Mouse (Mus musculus) neural tube, embryonic 15.5 days (tissue): ENCODE data around the gene Apob. TPM values are rescaled to one million over a fixed set of nuclear protein-coding genes. Genes with fewer than 3 reads are reported as not detected.
A peak's percentile ranks its signal among the peaks of the same experiment; 100 is the strongest.
"Not testable (repeated sequence)": the region's sequence is repeated elsewhere in the genome, so short reads cannot be mapped to it uniquely, and the experiment has no call there.

ENCODE experiments used
- ATAC-seq: fragments of 200-750 bp; cut with Nextera tagmentation; 2 replicates; pipeline ENCODE4 v1.8.0; 2017; ENCODE audit warnings: mild to moderate bottlenecking, moderate TSS enrichment, moderate library complexity; ENCODE audit not compliant: low FRiP score
- H3K27ac ChIP-seq: fragments of 300-500 bp; sonication (generic); replicated peaks from 2 replicates; pipeline ENCODE4 v1.5.1; 2015; ENCODE audit warnings: mild to moderate bottlenecking, inconsistent platforms
- H3K27me3 ChIP-seq: fragments of 300-500 bp; sonication (generic); replicated peaks from 2 replicates; pipeline ENCODE4 v1.6.1; 2015; ENCODE audit warnings: inconsistent platforms
- H3K36me3 ChIP-seq: fragments of 300-500 bp; sonication (generic); 2 replicates; pipeline ENCODE4 v1.6.1; 2015; ENCODE audit warnings: inconsistent platforms
- H3K4me1 ChIP-seq: fragments of 300-500 bp; sonication (generic); 2 replicates; pipeline ENCODE4 v1.6.1; 2015; ENCODE audit warnings: inconsistent platforms
- H3K4me2 ChIP-seq: fragments of 300-500 bp; sonication (generic); 2 replicates; pipeline ENCODE4 v1.6.1; 2015; ENCODE audit warnings: inconsistent platforms, mild to moderate bottlenecking, moderate library complexity
- H3K4me3 ChIP-seq: fragments of 300-500 bp; sonication (generic); replicated peaks from 2 replicates; pipeline ENCODE4 v1.5.1; 2015; ENCODE audit warnings: mild to moderate bottlenecking, inconsistent platforms
- H3K9ac ChIP-seq: fragments of 300-500 bp; sonication (generic); replicated peaks from 2 replicates; pipeline ENCODE4 v1.6.1; 2015; ENCODE audit warnings: mild to moderate bottlenecking, inconsistent platforms
- H3K9me3 ChIP-seq: fragments of 300-500 bp; sonication (generic); replicated peaks from 2 replicates; pipeline ENCODE4 v1.6.1; 2016; ENCODE audit warnings: inconsistent platforms
- WGBS: fragments of 180-500 bp; shearing (Covaris S2); methylation state at CpG from one replicate; pipeline ENCODE4 v1.1.7; 2015; ENCODE audit warnings: mixed read lengths; 5-methylcytosine and 5-hydroxymethylcytosine counted together
- polyA plus RNA-seq: library from polyadenylated mRNA; unstranded; fragments of >200 nt; fragmentation: Nextera tagmentation; extraction: Ambion mirVana; gene quantifications from 2 replicates; pipeline ENCODE4 v1.2.1, GENCODE M21; 2015

The Apob gene
- polyA plus RNA-seq, 1 experiment from 2014 or later = 0.05 TPM

- Histone ChIP-seq H3K9me3 (no peaks in the 10 kb centered on the region), H3K27me3 (peaks cover 4% of the 10 kb centered on the region; the same call in 1 of the 2 replicates), H3K4me1 (peaks cover 5% of the 10 kb centered on the region; the same call in 1 of the 2 replicates), H3K4me2 (0 out of 2 replicates have a peak overlapping the region, but pooled peaks have one; percentile 19), H3K4me3 (no peak overlapping the region), H3K36me3 (no peaks in the 10 kb centered on the region), H3K9ac (no peak overlapping the region), H3K27ac (no peak overlapping the region)
- WGBS = 55% methylated on average over 13 of the region's 13 CpGs
- peak; percentile 78 for ATAC-seq
These were observed 889 bp downstream of the Apob start for GRCm38 (mm10) chr12:7978190-7978884.

GRCm38 (mm10) chr12:7984411-7984810 is 7.0 kb downstream of the Apob start:
- H3K27ac ChIP-seq = no peak overlapping the region
- H3K4me3 ChIP-seq = no peak overlapping the region
- ATAC-seq = no peak
- no peaks in the 10 kb centered on the region for H3K9me3 ChIP-seq
- WGBS = 92% methylated on average over 1 of the region's 1 CpGs
- no peak overlapping the region for H3K4me2 ChIP-seq
- peaks cover 4% of the 10 kb centered on the region; the same call in 1 of the 2 replicates for H3K27me3 ChIP-seq
- no peaks in the 10 kb centered on the region for H3K36me3 ChIP-seq
- no peaks in the 10 kb centered on the region for H3K4me1 ChIP-seq
- H3K9ac ChIP-seq = no peak overlapping the region

- Histone ChIP-seq H3K4me2 (no peak overlapping the region), H3K9me3 (no peaks in the 10 kb centered on the region), H3K36me3 (no peaks in the 10 kb centered on the region), H3K4me1 (no peaks in the 10 kb centered on the region), H3K4me3 (no peak overlapping the region), H3K27me3 (no peaks in the 10 kb centered on the region), H3K9ac (no peak overlapping the region), H3K27ac (no peak overlapping the region)
- WGBS = 11% methylated on average over 3 of the region's 3 CpGs
- no peak for ATAC-seq
These were observed 13.4 kb downstream of the Apob start for GRCm38 (mm10) chr12:7990804-7991203.

- 43% methylated on average over 1 of the region's 1 CpGs for WGBS
These were observed 14.1 kb downstream of the Apob start for GRCm38 (mm10) chr12:7991570-7991969.

GRCm38 (mm10) chr12:8020931-8021330 is 43.5 kb downstream of the Apob start:
- ATAC-seq = no peak
- no peak overlapping the region for H3K9ac ChIP-seq
- no peaks in the 10 kb centered on the region for H3K9me3 ChIP-seq
- no peak overlapping the region for H3K4me2 ChIP-seq
- no peaks in the 10 kb centered on the region for H3K36me3 ChIP-seq
- H3K4me1 ChIP-seq = no peaks in the 10 kb centered on the region
- WGBS = 92% methylated on average over 1 of the region's 1 CpGs
- H3K27me3 ChIP-seq = peaks cover 2% of the 10 kb centered on the region; the same call in 1 of the 2 replicates
- H3K4me3 ChIP-seq = no peak overlapping the region
- H3K27ac ChIP-seq = no peak overlapping the region

More at GRCm38 (mm10) chr12:7991570-7991969, 14.1 kb downstream of the Apob start:
- Histone ChIP-seq H3K4me2 (no peak overlapping the region), H3K4me1 (no peaks in the 10 kb centered on the region), H3K9me3 (no peaks in the 10 kb centered on the region), H3K36me3 (no peaks in the 10 kb centered on the region), H3K27ac (no peak overlapping the region), H3K4me3 (no peak overlapping the region), H3K9ac (no peak overlapping the region), H3K27me3 (no peaks in the 10 kb centered on the region)
- ATAC-seq = no peak

GRCm38 (mm10) chr12:8029520-8029919 is 52.1 kb downstream of the Apob start:
- ATAC-seq = no peak
- Histone ChIP-seq H3K36me3 (no peaks in the 10 kb centered on the region), H3K4me2 (no peak overlapping the region), H3K27me3 (peaks cover 29% of the 10 kb centered on the region), H3K9ac (no peak overlapping the region), H3K4me3 (no peak overlapping the region), H3K4me1 (no peaks in the 10 kb centered on the region), H3K9me3 (no peaks in the 10 kb centered on the region), H3K27ac (no peak overlapping the region)
- 94% methylated on average over 7 of the region's 7 CpGs for WGBS

GRCm38 (mm10) chr12:8030057-8030456 is 52.6 kb downstream of the Apob start:
- no peak overlapping the region for H3K4me2 ChIP-seq
- peaks cover 33% of the 10 kb centered on the region for H3K27me3 ChIP-seq
- no peaks in the 10 kb centered on the region for H3K9me3 ChIP-seq
- H3K4me3 ChIP-seq = no peak overlapping the region
- ATAC-seq = no peak
- H3K9ac ChIP-seq = no peak overlapping the region
- H3K27ac ChIP-seq = no peak overlapping the region
- WGBS = 73% methylated on average over 2 of the region's 2 CpGs
- H3K36me3 ChIP-seq = no peaks in the 10 kb centered on the region
- no peaks in the 10 kb centered on the region for H3K4me1 ChIP-seq

GRCm38 (mm10) chr12:8031169-8031568 is 53.7 kb downstream of the Apob start:
- not testable (repeated sequence) for H3K36me3 ChIP-seq, H3K4me1 ChIP-seq, H3K9me3 ChIP-seq, H3K27ac ChIP-seq, H3K4me2 ChIP-seq, H3K4me3 ChIP-seq, H3K9ac ChIP-seq, ATAC-seq
- 80% methylated on average over 1 of the region's 1 CpGs for WGBS
- peaks cover 42% of the 10 kb centered on the region for H3K27me3 ChIP-seq

- no peak overlapping the region for H3K27ac ChIP-seq
- no peaks in the 10 kb centered on the region for H3K36me3 ChIP-seq
- ATAC-seq = peak; percentile 61
- H3K4me3 ChIP-seq = no peak overlapping the region
- 18% methylated on average over 14 of the region's 14 CpGs for WGBS
- no peaks in the 10 kb centered on the region for H3K9me3 ChIP-seq
- no peak overlapping the region for H3K4me2 ChIP-seq
- peaks cover 38% of the 10 kb centered on the region for H3K27me3 ChIP-seq
- no peaks in the 10 kb centered on the region for H3K4me1 ChIP-seq
- no peak overlapping the region for H3K9ac ChIP-seq
These were observed 54.3 kb downstream of the Apob start for GRCm38 (mm10) chr12:8031595-8032358.

- Histone ChIP-seq H3K27me3 (peaks cover 32% of the 10 kb centered on the region), H3K36me3 (no peaks in the 10 kb centered on the region), H3K27ac (no peak overlapping the region), H3K4me3 (no peak overlapping the region), H3K9ac (no peak overlapping the region), H3K4me2 (no peak overlapping the region), H3K9me3 (no peaks in the 10 kb centered on the region), H3K4me1 (no peaks in the 10 kb centered on the region)
- ATAC-seq = peak; percentile 31; the same call in 1 of the 2 replicates
- 20% methylated on average over 4 of the region's 4 CpGs for WGBS
These were observed 54.9 kb downstream of the Apob start for GRCm38 (mm10) chr12:8032359-8032755.

- H3K9me3 ChIP-seq = no peaks in the 10 kb centered on the region
- peaks cover 15% of the 10 kb centered on the region; the same call in 1 of the 2 replicates for H3K27me3 ChIP-seq
- ATAC-seq = no peak
- no peak overlapping the region for H3K4me3 ChIP-seq
- no peak overlapping the region for H3K27ac ChIP-seq
- H3K4me2 ChIP-seq = no peak overlapping the region
- 84% methylated on average over 3 of the region's 3 CpGs for WGBS
- H3K9ac ChIP-seq = no peak overlapping the region
- no peaks in the 10 kb centered on the region for H3K4me1 ChIP-seq
- no peaks in the 10 kb centered on the region for H3K36me3 ChIP-seq
These were observed 60.8 kb downstream of the Apob start for GRCm38 (mm10) chr12:8038081-8038730.
